Mouse (Mus musculus) intestine, embryonic 15.5 days (tissue): Measurements from ENCODE around the gene Lta. TPM values are rescaled to one million over a fixed set of nuclear protein-coding genes. Genes with fewer than 3 reads are reported as not detected.

Experiments
- ATAC-seq: fragments of 200-750 bp; cut with Nextera tagmentation; 2 replicates; pipeline ENCODE4 v1.8.0; 2017; ENCODE audit warnings: moderate TSS enrichment, moderate library complexity
- H3K27ac ChIP-seq: fragments of 300-500 bp; sonication (generic); 2 replicates; pipeline ENCODE4 v1.5.1; 2015; ENCODE audit warnings: mild to moderate bottlenecking, inconsistent platforms
- H3K27me3 ChIP-seq: fragments of 300-500 bp; sonication (generic); replicated peaks from 2 replicates; pipeline ENCODE4 v1.6.1; 2015; ENCODE audit warnings: inconsistent platforms
- H3K36me3 ChIP-seq: fragments of 300-500 bp; sonication (generic); 2 replicates; pipeline ENCODE4 v1.6.1; 2015; ENCODE audit warnings: inconsistent platforms
- H3K4me1 ChIP-seq: fragments of 300-500 bp; sonication (generic); replicated peaks from 2 replicates; pipeline ENCODE4 v1.6.1; 2015; ENCODE audit warnings: inconsistent platforms
- H3K4me2 ChIP-seq: fragments of 300-500 bp; sonication (generic); replicated peaks from 2 replicates; pipeline ENCODE4 v1.6.1; 2015; ENCODE audit warnings: mild to moderate bottlenecking, inconsistent platforms
- H3K4me3 ChIP-seq: fragments of 300-500 bp; sonication (generic); replicated peaks from 2 replicates; pipeline ENCODE4 v1.5.1; 2015; ENCODE audit warnings: inconsistent platforms
- H3K9ac ChIP-seq: fragments of 300-500 bp; sonication (generic); 2 replicates; pipeline ENCODE4 v1.6.1; 2015; ENCODE audit warnings: inconsistent platforms
- H3K9me3 ChIP-seq: fragments of 300-500 bp; sonication (generic); 2 replicates; pipeline ENCODE4 v1.6.1; 2016; ENCODE audit warnings: inconsistent platforms
- WGBS: fragments of 180-500 bp; shearing (Covaris S2); methylation state at CpG from one replicate; pipeline ENCODE4 v1.1.7; 2015; 5-methylcytosine and 5-hydroxymethylcytosine counted together
- polyA plus RNA-seq: library from polyadenylated mRNA; unstranded; fragments of >200 nt; fragmentation: Nextera tagmentation; extraction: Ambion mirVana; gene quantifications from 2 replicates; pipeline ENCODE4 v1.2.1, GENCODE M21; 2015

Gene Lta
- polyA plus RNA-seq, 1 experiment from 2014 or later = 1.1 TPM

GRCm38 (mm10) chr17:35158850-35159593, 46.1 kb downstream of the Lta start:
- H3K27ac ChIP-seq = no peak overlapping the region
- no peak overlapping the region for H3K4me3 ChIP-seq
- no peak overlapping the region for H3K9ac ChIP-seq
- ATAC-seq = no peak
- H3K4me1 ChIP-seq = peaks cover 11% of the 10 kb centered on the region
- no peak overlapping the region for H3K4me2 ChIP-seq
- WGBS = 95% methylated on average over 16 of the region's 16 CpGs
- H3K9me3 ChIP-seq = no peaks in the 10 kb centered on the region
- H3K27me3 ChIP-seq = no peaks in the 10 kb centered on the region
- H3K36me3 ChIP-seq = peaks cover 80% of the 10 kb centered on the region

- Histone ChIP-seq H3K27me3 (no peaks in the 10 kb centered on the region), H3K9me3 (no peaks in the 10 kb centered on the region), H3K4me1 (peaks cover 8% of the 10 kb centered on the region), H3K4me3 (no peak overlapping the region), H3K4me2 (no peak overlapping the region), H3K9ac (no peak overlapping the region), H3K27ac (no peak overlapping the region), H3K36me3 (peaks cover 93% of the 10 kb centered on the region)
- 87% methylated on average over 8 of the region's 8 CpGs for WGBS
- no peak for ATAC-seq
These were observed 47.4 kb downstream of the Lta start for GRCm38 (mm10) chr17:35157661-35158175.

GRCm38 (mm10) chr17:35157254-35157653, 47.9 kb downstream of the Lta start:
- Histone ChIP-seq H3K4me3 (no peak overlapping the region), H3K27ac (no peak overlapping the region), H3K27me3 (no peaks in the 10 kb centered on the region), H3K36me3 (peaks cover 97% of the 10 kb centered on the region), H3K9ac (no peak overlapping the region), H3K4me1 (peaks cover 4% of the 10 kb centered on the region), H3K4me2 (no peak overlapping the region), H3K9me3 (no peaks in the 10 kb centered on the region)
- WGBS = 92% methylated on average over 8 of the region's 8 CpGs
- ATAC-seq = no peak

GRCm38 (mm10) chr17:35156461-35157200, 48.5 kb downstream of the Lta start:
- Histone ChIP-seq H3K27ac (no peak overlapping the region), H3K4me1 (no peaks in the 10 kb centered on the region), H3K9me3 (no peaks in the 10 kb centered on the region), H3K9ac (no peak overlapping the region), H3K27me3 (no peaks in the 10 kb centered on the region), H3K4me3 (no peak overlapping the region), H3K36me3 (peaks cover 97% of the 10 kb centered on the region), H3K4me2 (no peak overlapping the region)
- WGBS = 89% methylated on average over 33 of the region's 33 CpGs
- ATAC-seq = no peak

GRCm38 (mm10) chr17:35155451-35155850, 49.7 kb downstream of the Lta start:
- WGBS = 92% methylated on average over 12 of the region's 12 CpGs
- no peaks in the 10 kb centered on the region for H3K27me3 ChIP-seq
- H3K36me3 ChIP-seq = peaks cover 94% of the 10 kb centered on the region
- no peak overlapping the region for H3K4me2 ChIP-seq
- no peak overlapping the region for H3K27ac ChIP-seq
- no peak for ATAC-seq
- no peak overlapping the region for H3K9ac ChIP-seq
- H3K4me3 ChIP-seq = no peak overlapping the region
- no peaks in the 10 kb centered on the region for H3K4me1 ChIP-seq
- no peaks in the 10 kb centered on the region for H3K9me3 ChIP-seq

GRCm38 (mm10) chr17:35154616-35155015, 50.5 kb downstream of the Lta start:
- peaks cover 94% of the 10 kb centered on the region for H3K36me3 ChIP-seq
- no peak overlapping the region for H3K4me3 ChIP-seq
- no peaks in the 10 kb centered on the region for H3K9me3 ChIP-seq
- H3K9ac ChIP-seq = no peak overlapping the region
- H3K4me1 ChIP-seq = no peaks in the 10 kb centered on the region
- H3K27me3 ChIP-seq = no peaks in the 10 kb centered on the region
- ATAC-seq = no peak
- H3K4me2 ChIP-seq = no peak overlapping the region
- WGBS = 81% methylated on average over 7 of the region's 7 CpGs
- H3K27ac ChIP-seq = no peak overlapping the region

GRCm38 (mm10) chr17:35153931-35154330, 51.2 kb downstream of the Lta start:
- no peaks in the 10 kb centered on the region for H3K4me1 ChIP-seq
- H3K9me3 ChIP-seq = no peaks in the 10 kb centered on the region
- no peak overlapping the region for H3K9ac ChIP-seq
- ATAC-seq = no peak
- no peak overlapping the region for H3K4me2 ChIP-seq
- H3K27ac ChIP-seq = no peak overlapping the region
- no peak overlapping the region for H3K4me3 ChIP-seq
- 83% methylated on average over 4 of the region's 4 CpGs for WGBS
- peaks cover 94% of the 10 kb centered on the region for H3K36me3 ChIP-seq
- H3K27me3 ChIP-seq = no peaks in the 10 kb centered on the region

Other genes with a start within 250 kb of the Lta start
- gene Hspa1b, start 246.1 kb downstream of the Lta start, polyA plus RNA-seq = 0.43 TPM in 2 replicates
- not detected in 2 replicates for gene Gm20481, start 235.4 kb downstream of the Lta start, polyA plus RNA-seq
- 6.2 and 6.3 TPM in 2 replicates for gene Hspa1a, start 233.2 kb downstream of the Lta start, polyA plus RNA-seq
- gene Hspa1l, start 232.6 kb downstream of the Lta start, polyA plus RNA-seq = 0.16 and 0.78 TPM in 2 replicates
- gene Lsm2, start 223.5 kb downstream of the Lta start, polyA plus RNA-seq = 187 and 190 TPM in 2 replicates
- 117 and 141 TPM in 2 replicates for gene Vars, start 204.4 kb downstream of the Lta start, polyA plus RNA-seq
- 0.21 and 0.35 TPM in 2 replicates for gene Vwa7, start 188.8 kb downstream of the Lta start, polyA plus RNA-seq
- 11.4 and 13.5 TPM in 2 replicates for gene Sapcd1, start 177.3 kb downstream of the Lta start, polyA plus RNA-seq
- 3.0 and 3.1 TPM in 2 replicates for gene Msh5, start 158.6 kb downstream of the Lta start, polyA plus RNA-seq
- gene Clic1, start 155.4 kb downstream of the Lta start, polyA plus RNA-seq = 385 and 387 TPM in 2 replicates
- 185 and 190 TPM in 2 replicates for gene Ddah2, start 146.3 kb downstream of the Lta start, polyA plus RNA-seq
- not detected in 2 replicates for gene Ly6g6c, start 140.0 kb downstream of the Lta start, polyA plus RNA-seq
- gene Mpig6b, start 139.2 kb downstream of the Lta start, polyA plus RNA-seq = 0.23 and 0.35 TPM in 2 replicates
- 1.9 and 2.6 TPM in 2 replicates for gene Ly6g6e, start 128.4 kb downstream of the Lta start, polyA plus RNA-seq
- 5.8 and 5.9 TPM in 2 replicates for gene Ly6g6d, start 127.3 kb downstream of the Lta start, polyA plus RNA-seq
- gene Ly6g6f, start 119.7 kb downstream of the Lta start, polyA plus RNA-seq = 0.24 and 0.33 TPM in 2 replicates
- gene Abhd16a, start 116.1 kb downstream of the Lta start, polyA plus RNA-seq = 92.1 and 96.4 TPM in 2 replicates
- gene Ly6g5c, start 97.1 kb downstream of the Lta start, polyA plus RNA-seq = not detected in 2 replicates
- 0.83 and 0.85 TPM in 2 replicates for gene Ly6g5b, start 89.9 kb downstream of the Lta start, polyA plus RNA-seq
- gene Gpank1, start 83.9 kb downstream of the Lta start, polyA plus RNA-seq = 17.7 and 19.1 TPM in 2 replicates
- gene Csnk2b, start 83.3 kb downstream of the Lta start, polyA plus RNA-seq = 248 and 271 TPM in 2 replicates
- 13.6 and 13.7 TPM in 2 replicates for gene D17H6S53E, start 79.0 kb downstream of the Lta start, polyA plus RNA-seq
- gene Apom, start 73.3 kb downstream of the Lta start, polyA plus RNA-seq = 10.4 and 13.7 TPM in 2 replicates
- gene Bag6, start 70.2 kb downstream of the Lta start, polyA plus RNA-seq = 45.2 and 46.4 TPM in 2 replicates
- gene Prrc2a, start 40.5 kb downstream of the Lta start, polyA plus RNA-seq = 125 and 131 TPM in 2 replicates
- gene Aif1, start 29.3 kb downstream of the Lta start, polyA plus RNA-seq = 20.6 and 21.7 TPM in 2 replicates
- 18.9 and 19.4 TPM in 2 replicates for gene Lst1, start 16.9 kb downstream of the Lta start, polyA plus RNA-seq
- 5.0 and 5.2 TPM in 2 replicates for gene Ltb, start 10.9 kb downstream of the Lta start, polyA plus RNA-seq
- gene Tnf, start 3.3 kb downstream of the Lta start, polyA plus RNA-seq = 0.19 TPM in 1 of 2 replicates, not detected in the other
- gene Gm16181, start 15.5 kb upstream of the Lta start, polyA plus RNA-seq = 0.59 and 0.81 TPM in 2 replicates
- gene Atp6v1g2, start 28.3 kb upstream of the Lta start, polyA plus RNA-seq = 4.1 and 4.3 TPM in 2 replicates
- 9.9 and 11.0 TPM in 2 replicates for gene Nfkbil1, start 30.4 kb upstream of the Lta start, polyA plus RNA-seq
- 382 and 388 TPM in 2 replicates for gene Ddx39b, start 36.4 kb upstream of the Lta start, polyA plus RNA-seq
- 148 and 190 TPM in 2 replicates for gene H2-D1, start 57.4 kb upstream of the Lta start, polyA plus RNA-seq
- 4.9 and 6.2 TPM in 2 replicates for gene H2-Q1, start 115.1 kb upstream of the Lta start, polyA plus RNA-seq
- gene H2-Q2, start 136.9 kb upstream of the Lta start, polyA plus RNA-seq = 84.5 and 93.5 TPM in 2 replicates
- 5.5 and 6.4 TPM in 2 replicates for gene H2-Q4, start 174.3 kb upstream of the Lta start, polyA plus RNA-seq
- 1.7 and 2.1 TPM in 2 replicates for gene H2-Q6, start 219.5 kb upstream of the Lta start, polyA plus RNA-seq
- 6.5 and 6.7 TPM in 2 replicates for gene H2-Q7, start 233.8 kb upstream of the Lta start, polyA plus RNA-seq